Mouse (Mus musculus) gastrocnemius, postnatal 14 days (tissue): ENCODE measurements around the gene Avp. TPM values are rescaled to one million over a fixed set of nuclear protein-coding genes. Genes with fewer than 3 reads are reported as not detected.

Experiments
- microRNA-seq, 2 experiments: library from miRNA; unstranded; fragments of <30 nt; microRNA quantifications; one replicate each; pipeline ENCODE4 v1.2.0; 2021
- total RNA-seq, 2 experiments: library from RNA; stranded (reverse); gene quantifications; 2 replicates each; pipeline ENCODE4 v1.2.3; 2021

Gene Avp
- total RNA-seq, 2 experiments from 2014 or later: not detected

Small RNAs within 50 kb of the gene (microRNA-seq; reads per million reads assigned to microRNA genes)
- 0 reads per million in 2 experiments for gene Gm23876

Other genes with a start within 250 kb of the Avp start
- 10 to 100 TPM in 1 of 2 experiments, 1 to 10 TPM in 1; 7.6 to 10.2 TPM for gene Cpxm1, start 185.0 kb downstream of the Avp start, total RNA-seq
- gene Gm28372, start 177.3 kb downstream of the Avp start, total RNA-seq: not detected
- gene 1700020A23Rik, start 177.3 kb downstream of the Avp start, total RNA-seq: not detected
- gene Tmem239, start 176.1 kb downstream of the Avp start, total RNA-seq: not detected
- gene Vps16, start 158.2 kb downstream of the Avp start, total RNA-seq: 10 to 100 TPM; 17.2 to 17.3 TPM
- 1 to 10 TPM; 3.2 to 4.5 TPM for gene Pced1a, start 157.9 kb downstream of the Avp start, total RNA-seq
- 10 to 100 TPM; 28.6 to 33.0 TPM for gene Ptpra, start 132.3 kb downstream of the Avp start, total RNA-seq
- 10 to 100 TPM; 41.6 to 47.5 TPM for gene Mrps26, start 18.8 kb downstream of the Avp start, total RNA-seq
- gene Oxt, start 6.4 kb downstream of the Avp start, total RNA-seq: not detected
- 1 to 10 TPM; 5.4 to 6.1 TPM for gene Fastkd5, start 47.5 kb upstream of the Avp start, total RNA-seq
- 1 to 10 TPM; 3.8 to 5.2 TPM for gene Ubox5, start 47.5 kb upstream of the Avp start, total RNA-seq
- gene Lzts3, start 60.2 kb upstream of the Avp start, total RNA-seq: 1 to 10 TPM; 1.7 to 2.5 TPM
- 10 to 100 TPM; 70.0 to 74.8 TPM for gene Ddrgk1, start 82.1 kb upstream of the Avp start, total RNA-seq
- 10 to 100 TPM; 10.7 to 12.5 TPM for gene Itpa, start 85.1 kb upstream of the Avp start, total RNA-seq
- gene Slc4a11, start 115.0 kb upstream of the Avp start, total RNA-seq: under 1 TPM; 0.11 to 0.12 TPM